Mouse (Mus musculus) heart, adult 11 months (tissue): Measurements from ENCODE around the gene Ptgs1.

Experiments
- DNase-seq: peaks from one replicate; pipeline ENCODE4 v3.0.0; 2022

Ptgs1 gene

DNA sequence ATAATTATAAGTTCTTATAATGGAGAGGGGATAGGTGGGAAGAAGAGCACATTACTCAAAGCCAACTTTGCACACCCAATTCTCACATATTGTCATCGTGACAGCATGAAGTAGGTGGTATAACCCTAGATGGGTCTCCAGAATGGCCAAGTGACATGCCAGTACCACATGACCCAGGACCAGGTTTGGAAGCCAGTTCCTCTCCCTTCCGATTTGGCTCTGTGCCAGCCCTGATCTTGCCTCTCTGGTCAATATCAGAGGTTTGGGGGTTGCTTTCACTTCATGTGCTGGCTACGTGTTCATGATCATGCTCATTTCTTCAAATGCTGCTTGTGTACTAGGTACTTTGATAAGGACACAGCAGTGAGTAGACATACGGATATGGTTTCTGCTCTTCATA, 22.3 kb downstream of the Ptgs1 start:
- peak; percentile 88 for DNase-seq

DNA sequence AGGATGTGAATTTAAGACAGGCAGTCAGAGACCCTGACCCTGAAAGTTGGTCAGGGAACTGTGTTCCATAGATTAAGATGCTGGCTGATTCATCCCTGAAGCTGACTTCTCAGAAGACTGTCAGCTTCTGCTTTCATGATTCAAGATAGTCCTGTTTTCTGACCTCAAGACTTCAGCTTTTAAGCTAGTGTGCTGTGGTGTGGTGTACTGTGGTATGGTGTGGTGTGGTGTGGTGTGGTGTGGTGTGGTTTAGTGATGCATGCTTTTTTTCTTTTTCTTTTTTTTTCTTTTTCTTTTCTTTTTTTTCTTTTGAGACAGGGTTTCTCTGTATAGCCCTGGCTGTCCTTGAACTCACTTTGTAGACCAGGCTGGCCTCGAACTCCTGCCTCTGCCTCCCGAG, 24.2 kb downstream of the Ptgs1 start:
- no peak for DNase-seq

DNA sequence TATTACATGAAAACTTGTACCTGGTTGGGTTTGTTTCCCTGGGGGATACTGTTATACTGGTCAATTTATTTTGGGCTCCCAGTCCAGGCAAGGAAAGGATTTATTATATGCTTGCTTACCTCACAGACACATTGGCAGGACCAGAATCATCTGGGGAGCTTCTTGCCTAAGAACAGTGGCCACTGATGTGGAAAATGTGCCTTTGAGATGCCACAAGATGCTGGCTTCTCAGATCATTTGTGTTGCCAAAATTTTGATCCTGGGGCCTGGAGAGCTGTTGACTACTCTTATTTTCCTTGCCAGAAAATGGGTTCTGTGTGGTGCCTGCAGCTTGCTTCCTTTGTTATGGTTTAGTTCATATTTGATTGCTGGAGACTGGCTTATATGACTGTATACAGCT, 26.7 kb downstream of the Ptgs1 start:
- no peak for DNase-seq

DNA sequence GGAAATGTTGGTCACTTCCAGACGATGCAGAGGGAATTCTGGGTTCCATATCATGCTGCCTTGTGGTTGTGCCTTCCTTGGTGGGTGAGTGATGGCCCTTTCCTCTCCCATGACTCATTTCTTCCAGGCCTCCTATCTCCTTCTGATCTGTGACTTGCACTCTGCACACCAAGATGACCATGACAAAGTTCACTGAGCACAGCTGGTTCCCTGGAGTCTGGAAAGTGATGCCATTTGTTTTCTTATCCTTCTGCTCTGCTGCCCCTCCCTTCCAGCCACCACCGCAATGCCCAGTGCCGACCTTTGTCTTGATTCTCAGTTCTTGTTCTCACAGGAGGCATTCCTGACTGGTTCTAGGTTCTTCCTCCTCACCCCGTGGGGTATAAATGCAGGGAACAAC, 29.2 kb downstream of the Ptgs1 start:
- DNase-seq = no peak

DNA sequence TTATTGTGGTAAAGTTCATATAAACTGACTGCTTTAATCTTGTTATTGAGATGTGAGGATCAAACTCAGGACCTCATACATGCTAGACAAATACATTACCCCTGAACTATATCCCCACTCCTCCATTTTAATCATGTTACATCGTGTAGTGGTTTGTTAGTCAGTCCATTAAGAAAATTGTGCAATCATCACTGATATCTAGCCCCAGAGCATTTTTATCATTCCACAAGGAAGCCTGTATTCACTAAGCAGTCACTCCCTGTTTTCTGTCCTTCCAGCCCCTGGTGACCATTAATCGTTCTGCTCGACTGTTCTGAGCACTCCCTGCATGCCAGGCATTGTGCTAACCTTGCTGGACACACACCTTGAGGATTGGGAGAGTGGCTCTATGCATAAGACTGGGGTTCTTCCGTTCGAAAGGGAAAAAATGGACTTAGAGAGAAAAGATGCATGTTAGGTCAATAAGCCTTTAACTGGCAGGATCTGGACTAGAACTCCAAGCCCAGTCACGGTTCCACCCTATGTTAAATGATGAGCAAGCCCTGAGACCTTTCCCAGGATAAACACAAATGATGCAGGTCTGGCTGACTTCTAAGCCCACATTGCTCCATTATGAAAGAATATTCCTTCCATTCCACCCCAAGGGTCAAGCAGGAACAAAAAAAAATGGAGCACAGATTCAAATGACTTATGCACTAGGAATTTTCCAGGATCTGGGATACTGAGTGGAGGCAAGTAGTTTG, 29.7 kb downstream of the Ptgs1 start:
- DNase-seq = no peak

DNA sequence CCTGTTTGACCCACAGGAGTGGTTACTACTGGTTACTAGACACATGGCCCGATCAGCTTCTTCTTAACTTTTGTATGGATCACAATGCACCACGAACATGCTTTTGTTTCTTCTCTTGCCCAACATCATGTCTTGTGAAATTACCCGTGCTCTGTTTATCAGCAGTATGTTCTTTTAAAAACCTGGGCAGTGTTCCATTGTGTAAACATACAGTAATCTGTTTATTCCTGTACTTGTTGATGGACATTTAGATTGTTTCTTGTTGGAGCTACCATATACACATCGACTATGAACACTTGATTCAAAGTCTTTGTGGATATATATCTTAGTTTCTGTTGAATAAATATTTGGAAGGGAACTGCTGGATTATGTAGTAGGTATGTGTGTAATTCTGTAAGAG, 31.8 kb downstream of the Ptgs1 start:
- DNase-seq = no peak

DNA sequence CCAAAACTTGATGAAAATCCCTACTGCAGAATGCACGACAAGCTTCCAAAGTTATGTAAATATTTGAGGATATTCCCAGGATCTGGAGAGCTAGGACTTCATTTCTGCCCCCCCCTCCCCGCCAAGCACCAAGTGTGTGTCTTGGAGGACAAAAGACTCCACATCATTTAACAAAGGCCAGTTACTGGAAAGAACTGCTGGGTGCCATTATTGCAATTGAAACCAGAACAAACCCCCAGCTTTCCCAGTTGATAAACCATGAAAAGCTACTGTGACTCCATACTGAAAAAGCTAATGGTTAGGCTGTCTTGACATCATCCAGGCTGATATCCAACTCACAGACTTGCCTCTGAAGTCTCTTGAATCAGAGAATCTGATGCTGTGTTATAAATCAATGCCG, 39.2 kb downstream of the Ptgs1 start:
- DNase-seq = no peak

DNA sequence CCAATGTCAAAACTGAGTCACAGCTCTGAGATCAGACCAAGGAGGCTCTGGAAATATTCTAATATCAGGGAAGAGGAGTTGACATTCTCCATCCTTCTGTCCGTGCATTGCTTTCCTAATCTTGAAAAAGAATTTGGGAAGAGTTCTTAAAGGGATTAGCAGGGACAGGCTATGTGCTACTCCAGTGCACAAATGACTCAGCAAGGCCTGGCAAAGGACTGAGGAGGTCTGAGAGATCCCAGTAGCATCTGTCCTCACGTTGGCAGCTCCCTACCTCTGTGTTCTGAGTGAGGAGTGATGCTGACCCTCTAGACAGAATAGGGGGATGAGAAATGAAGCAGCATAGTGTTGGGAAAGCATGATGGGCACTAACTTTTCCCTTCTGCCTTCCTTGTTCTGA, 40.0 kb downstream of the Ptgs1 start:
- no peak for DNase-seq

DNA sequence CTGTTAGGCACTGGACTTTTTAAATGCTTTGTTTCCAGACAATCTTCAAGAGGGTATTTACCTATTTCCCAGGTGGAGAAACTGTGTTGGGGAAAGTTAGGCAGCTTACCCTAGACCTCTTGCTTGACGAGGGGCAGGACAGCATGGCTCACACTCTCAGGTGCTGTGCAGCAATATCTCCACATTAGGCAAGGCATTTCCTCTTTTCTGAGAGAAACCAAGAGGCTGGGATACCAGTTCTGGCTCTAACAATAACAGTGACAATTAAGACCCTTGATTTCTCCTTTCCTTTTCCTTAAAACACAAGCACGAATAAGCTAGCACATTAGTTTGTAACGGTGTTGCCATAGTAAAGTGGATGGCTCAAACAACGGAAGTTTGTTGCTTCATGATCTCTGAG, 40.9 kb downstream of the Ptgs1 start:
- no peak for DNase-seq

DNA sequence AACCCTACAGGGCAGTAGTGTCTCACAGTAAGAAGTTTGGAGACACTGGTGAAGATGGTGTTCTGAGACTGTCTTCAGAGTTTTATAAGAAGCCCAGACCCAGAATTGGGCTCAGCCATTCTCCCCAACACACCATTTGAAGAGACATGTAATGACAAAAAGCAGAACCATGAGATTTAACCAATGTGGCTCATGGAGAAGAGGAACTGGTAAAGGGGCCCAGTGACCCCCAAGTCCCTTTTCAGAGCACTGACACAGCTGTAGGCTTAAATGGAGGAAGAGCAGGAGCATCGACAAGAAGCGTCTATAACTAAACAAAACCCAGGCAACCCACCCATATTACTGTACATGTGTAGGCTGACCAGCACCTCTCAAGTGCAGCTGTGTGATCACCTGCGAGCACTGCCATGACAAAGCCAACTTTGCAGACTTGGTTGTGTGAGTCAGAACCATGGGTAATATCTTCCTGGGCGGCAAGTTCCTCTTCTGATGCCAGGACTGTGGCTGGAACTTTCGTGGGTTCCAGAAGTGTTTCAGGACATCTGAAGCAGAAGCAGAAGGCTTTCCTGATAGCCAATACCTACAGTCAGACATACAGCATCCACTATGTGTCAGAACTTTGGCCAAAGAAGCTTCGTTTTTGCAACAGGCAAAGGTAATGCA, 42.2 kb downstream of the Ptgs1 start:
- peak; percentile 86 for DNase-seq

DNA sequence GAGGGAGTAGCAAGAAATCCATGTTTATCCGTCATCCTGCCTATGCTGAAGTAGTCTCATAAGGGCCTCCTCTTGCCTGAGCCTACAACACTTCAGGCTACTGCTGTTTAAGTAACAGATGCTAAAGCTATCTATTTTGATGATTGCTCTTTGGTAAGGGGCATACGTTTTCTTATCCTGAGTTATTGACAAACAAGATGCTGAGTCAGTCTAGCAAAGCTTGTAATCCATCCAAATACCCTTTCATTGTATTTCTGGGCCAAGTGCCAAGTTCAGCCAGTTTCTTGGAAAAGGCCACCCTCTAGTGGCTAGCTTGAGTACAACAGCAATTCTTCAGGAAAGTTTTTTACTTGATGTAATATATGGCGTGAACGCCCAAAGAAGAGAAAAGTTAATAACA, 46.2 kb downstream of the Ptgs1 start:
- peak; percentile 77 for DNase-seq

DNA sequence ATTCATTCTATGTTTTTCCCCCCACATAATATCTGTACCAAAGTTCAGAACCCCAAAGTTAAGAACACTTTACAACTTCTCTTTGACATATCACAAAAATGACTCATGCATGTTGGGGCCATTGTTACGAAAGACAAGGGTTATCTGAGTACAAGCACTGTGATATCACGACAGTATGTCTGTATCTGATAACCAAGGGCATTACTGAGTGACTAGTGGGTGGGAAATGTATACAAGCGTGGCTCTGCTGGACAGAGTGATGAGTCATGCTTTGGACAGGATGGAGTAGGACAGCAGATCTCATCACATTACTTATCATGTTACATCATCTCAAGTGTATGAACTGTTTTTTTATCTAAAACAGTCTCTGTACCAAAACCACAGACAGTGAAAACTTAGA, 48.5 kb downstream of the Ptgs1 start:
- DNase-seq = no peak

DNA sequence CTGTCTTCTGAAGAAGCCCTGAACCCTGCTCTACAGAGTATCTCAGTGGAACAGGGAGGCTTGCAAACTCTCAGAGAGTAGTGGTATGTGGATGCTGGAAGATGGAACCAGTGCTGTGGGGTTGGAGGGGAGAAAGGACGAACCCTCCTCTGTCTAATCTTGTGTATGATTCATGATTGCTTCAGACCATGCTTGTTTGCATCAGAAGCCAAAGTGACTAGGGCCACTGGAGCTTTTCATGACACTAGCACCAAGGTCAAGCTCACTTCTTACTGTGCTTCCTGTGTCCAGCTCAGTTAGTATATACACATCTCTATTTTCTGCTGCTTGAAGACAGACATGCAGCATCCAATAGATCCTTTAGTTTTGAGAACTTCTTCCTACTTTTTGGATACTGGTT, 50.9 kb downstream of the Ptgs1 start:
- no peak for DNase-seq

DNA sequence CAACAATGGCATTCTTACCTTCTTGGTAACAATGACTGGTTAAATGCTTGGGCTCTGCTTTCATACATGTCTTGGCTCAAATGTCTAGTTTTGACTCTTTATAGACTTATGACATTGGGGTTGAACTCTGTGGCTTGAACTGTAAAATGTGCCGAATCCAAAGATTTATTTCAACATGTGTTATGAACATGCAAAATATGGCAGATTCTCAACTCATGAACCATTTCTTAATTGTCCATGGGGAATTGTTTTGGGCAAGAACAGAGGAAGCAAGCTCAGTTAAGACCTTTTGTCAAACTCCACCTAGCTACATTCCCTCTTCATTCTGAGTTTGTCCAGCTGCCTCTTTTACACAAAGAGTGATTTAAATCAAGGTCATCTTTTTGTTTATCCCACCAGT, 52.1 kb downstream of the Ptgs1 start:
- no peak for DNase-seq
